Mouse (Mus musculus): ENCODE results near the gene Coq7. TPM values are rescaled to one million over a fixed set of nuclear protein-coding genes. Genes with fewer than 3 reads are reported as not detected.

Gene Coq7
- total RNA-seq, 2 experiments from 2014 or later: 91.9 to 101 TPM

- no peak for DNase-seq
- intact Hi-C loops (cut with DNase I): no loop called here
Measured at GRCm38 (mm10) chr7:118499784-118500435, 33.2 kb downstream of the Coq7 start.

GRCm38 (mm10) chr7:118498984-118499783 is 34.0 kb downstream of the Coq7 start:
- no peak for DNase-seq
- intact Hi-C loops (cut with DNase I): no loop called here

- intact Hi-C loops (cut with DNase I): no loop called here
- no peak for DNase-seq
Measured at GRCm38 (mm10) chr7:118494892-118495579, 38.1 kb downstream of the Coq7 start.

- intact Hi-C loops (cut with DNase I): no loop called here
- DNase-seq: no peak
Measured at GRCm38 (mm10) chr7:118493892-118494291, 39.3 kb downstream of the Coq7 start.

GRCm38 (mm10) chr7:118491431-118492147 is 41.6 kb downstream of the Coq7 start, which contains the start of gene Itpripl2:
Gene Itpripl2 (minus strand): TSS chr7:118491975.
- intact Hi-C loops (cut with DNase I): no loop called here
- peak; percentile 87 to 89 for DNase-seq

GRCm38 (mm10) chr7:118490666-118491430 is 42.3 kb downstream of the Coq7 start:
- peak; percentile 55 to 65 for DNase-seq
- intact Hi-C loops (cut with DNase I): no loop called here

GRCm38 (mm10) chr7:118489706-118490665 is 43.2 kb downstream of the Coq7 start:
- DNase-seq: peak; percentile 48 to 57
- intact Hi-C loops (cut with DNase I): loop anchor here (2.0 to 5.0 kb wide), 2 partner anchors 29 to 38 kb away; no protein-coding TSS in a partner anchor

GRCm38 (mm10) chr7:118488060-118488664 is 45.0 kb downstream of the Coq7 start:
- no peak for DNase-seq
- intact Hi-C loops (cut with DNase I): loop anchor here (2.0 to 5.0 kb wide), 2 partner anchors 31 to 36 kb away; no protein-coding TSS in a partner anchor

- intact Hi-C loops (cut with DNase I): loop anchor here (5.0 kb wide), 1 partner anchor 35 kb away; no protein-coding TSS in a partner anchor
- DNase-seq: no peak
Measured at GRCm38 (mm10) chr7:118486917-118487316, 46.2 kb downstream of the Coq7 start.

GRCm38 (mm10) chr7:118483996-118484395 is 49.2 kb downstream of the Coq7 start:
- intact Hi-C loops (cut with DNase I): no loop called here
- no peak for DNase-seq

- DNase-seq: no peak
- intact Hi-C loops (cut with DNase I): no loop called here
Measured at GRCm38 (mm10) chr7:118482001-118482400, 51.2 kb downstream of the Coq7 start.

- intact Hi-C loops (cut with DNase I): no loop called here
- no peak for DNase-seq
Measured at GRCm38 (mm10) chr7:118481047-118481810, 51.9 kb downstream of the Coq7 start.

- no peak for DNase-seq
- intact Hi-C loops (cut with DNase I): no loop called here
Measured at GRCm38 (mm10) chr7:118480160-118480709, 52.9 kb downstream of the Coq7 start.

GRCm38 (mm10) chr7:118478835-118479312 is 54.3 kb downstream of the Coq7 start:
- intact Hi-C loops (cut with DNase I): no loop called here
- peak; percentile 75 to 77 for DNase-seq

GRCm38 (mm10) chr7:118476428-118476827 is 56.7 kb downstream of the Coq7 start:
- intact Hi-C loops (cut with DNase I): no loop called here
- DNase-seq: no peak

GRCm38 (mm10) chr7:118475008-118475705 is 58.0 kb downstream of the Coq7 start:
- DNase-seq: peak; percentile 68 to 75
- intact Hi-C loops (cut with DNase I): no loop called here

All from heart, postnatal 14 days (tissue).